Mouse (Mus musculus) kidney, embryonic 14.5 days (tissue): ENCODE results near the gene Pnldc1. TPM values are rescaled to one million over a fixed set of nuclear protein-coding genes. Genes with fewer than 3 reads are reported as not detected.

Experiments
- ATAC-seq: fragments of 200-750 bp; cut with Nextera tagmentation; 2 replicates; pipeline ENCODE4 v1.8.0; 2017; ENCODE audit warnings: moderate number of reproducible peaks, mild to moderate bottlenecking, moderate TSS enrichment, moderate library complexity; ENCODE audit not compliant: low FRiP score, low TSS enrichment
- H3K27ac ChIP-seq: fragments of 300-500 bp; sonication (generic); 2 replicates; pipeline ENCODE4 v1.5.1; 2014; ENCODE audit warnings: low read depth, mild to moderate bottlenecking, low read length, moderate library complexity, mixed read lengths
- H3K27me3 ChIP-seq: fragments of 300-500 bp; sonication (generic); 2 replicates; pipeline ENCODE4 v1.6.1; 2014; ENCODE audit warnings: mild to moderate bottlenecking, low read length; ENCODE audit not compliant: control insufficient read depth, insufficient read depth
- H3K36me3 ChIP-seq: fragments of 300-500 bp; sonication (generic); 2 replicates; pipeline ENCODE4 v1.6.1; 2014; ENCODE audit warnings: low read length, mixed read lengths; ENCODE audit not compliant: control insufficient read depth, insufficient read depth
- H3K4me1 ChIP-seq: fragments of 300-500 bp; sonication (generic); 2 replicates; pipeline ENCODE4 v1.6.1; 2014; ENCODE audit warnings: low read length, mixed read lengths; ENCODE audit not compliant: control insufficient read depth, insufficient read depth
- H3K4me2 ChIP-seq: fragments of 300-500 bp; sonication (generic); replicated peaks from 2 replicates; pipeline ENCODE4 v1.6.1; 2014; ENCODE audit warnings: low read depth, mild to moderate bottlenecking, low read length
- H3K4me3 ChIP-seq: fragments of 300-500 bp; sonication (generic); 2 replicates; pipeline ENCODE4 v1.5.1; 2014; ENCODE audit warnings: mild to moderate bottlenecking, low read length
- H3K9ac ChIP-seq: fragments of 300-500 bp; sonication (generic); 2 replicates; pipeline ENCODE4 v1.6.1; 2014; ENCODE audit warnings: low read depth, mild to moderate bottlenecking, low read length, moderate library complexity
- H3K9me3 ChIP-seq: fragments of 300-500 bp; sonication (generic); 2 replicates; pipeline ENCODE4 v1.6.1; 2016; ENCODE audit warnings: low read length; ENCODE audit not compliant: control insufficient read depth
- WGBS: fragments of 180-500 bp; shearing (Covaris S2); extraction: QIAGEN DNeasy Blood & Tissue Kit; methylation state at CpG from one replicate; pipeline ENCODE4 v1.1.7; 2014; 5-methylcytosine and 5-hydroxymethylcytosine counted together
- polyA plus RNA-seq: library from polyadenylated mRNA; unstranded; fragments of >200 nt; fragmentation: Nextera tagmentation; extraction: Ambion mirVana; gene quantifications from 2 replicates; pipeline ENCODE4 v1.2.1, GENCODE M21; 2014

Gene Pnldc1
- polyA plus RNA-seq, 1 experiment from 2014 or later = 1.7 TPM

- Histone ChIP-seq H3K36me3 (no peaks in the 10 kb centered on the region; the same call in 1 of the 2 replicates), H3K9me3 (no peaks in the 10 kb centered on the region), H3K27ac (no peak overlapping the region), H3K4me2 (no peak overlapping the region), H3K4me3 (no peak overlapping the region), H3K9ac (no peak overlapping the region), H3K4me1 (no peaks in the 10 kb centered on the region), H3K27me3 (no peaks in the 10 kb centered on the region)
- no peak for ATAC-seq
- 87% methylated on average over 9 of the region's 9 CpGs for WGBS
Observed at GRCm38 (mm10) chr17:12892033-12892432, 18.0 kb downstream of the Pnldc1 start.

DNA sequence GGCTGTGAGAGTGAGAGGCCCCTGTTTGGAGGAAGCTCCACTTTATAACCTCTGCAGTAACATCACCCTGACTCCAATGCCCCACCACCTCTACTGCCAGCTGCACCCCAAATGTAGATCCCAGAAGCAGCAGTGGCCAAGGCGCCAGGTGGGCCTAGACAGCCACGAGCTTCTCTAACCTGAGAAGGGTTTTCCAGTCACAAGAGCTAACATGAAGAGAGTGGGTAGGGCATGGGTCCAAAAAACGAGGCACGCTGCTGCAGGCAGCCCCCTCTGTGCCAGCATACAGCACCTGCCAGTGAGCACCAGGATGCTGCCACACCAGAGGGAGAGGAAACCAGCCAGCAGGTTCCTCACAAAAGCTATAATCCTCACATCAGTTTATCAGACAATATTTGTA is 19.0 kb downstream of the Pnldc1 start:
- Histone ChIP-seq H3K4me2 (no peak overlapping the region), H3K36me3 (no peaks in the 10 kb centered on the region; the same call in 1 of the 2 replicates), H3K4me3 (no peak overlapping the region), H3K9ac (no peak overlapping the region), H3K27me3 (no peaks in the 10 kb centered on the region), H3K4me1 (0 out of 2 replicates have a peak, but pooled peaks cover 2% of the 10 kb centered on the region), H3K9me3 (no peaks in the 10 kb centered on the region), H3K27ac (no peak overlapping the region)
- no peak for ATAC-seq
- WGBS = 94% methylated on average over 4 of the region's 4 CpGs

GRCm38 (mm10) chr17:12887021-12887775 is 22.8 kb downstream of the Pnldc1 start:
- Histone ChIP-seq H3K4me2 (no peak overlapping the region), H3K27me3 (no peaks in the 10 kb centered on the region), H3K4me1 (0 out of 2 replicates have a peak, but pooled peaks cover 2% of the 10 kb centered on the region), H3K9me3 (no peaks in the 10 kb centered on the region), H3K27ac (no peak overlapping the region), H3K4me3 (no peak overlapping the region), H3K36me3 (no peaks in the 10 kb centered on the region; the same call in 1 of the 2 replicates), H3K9ac (no peak overlapping the region)
- WGBS = 67% methylated on average over 15 of the region's 15 CpGs
- no peak for ATAC-seq

DNA sequence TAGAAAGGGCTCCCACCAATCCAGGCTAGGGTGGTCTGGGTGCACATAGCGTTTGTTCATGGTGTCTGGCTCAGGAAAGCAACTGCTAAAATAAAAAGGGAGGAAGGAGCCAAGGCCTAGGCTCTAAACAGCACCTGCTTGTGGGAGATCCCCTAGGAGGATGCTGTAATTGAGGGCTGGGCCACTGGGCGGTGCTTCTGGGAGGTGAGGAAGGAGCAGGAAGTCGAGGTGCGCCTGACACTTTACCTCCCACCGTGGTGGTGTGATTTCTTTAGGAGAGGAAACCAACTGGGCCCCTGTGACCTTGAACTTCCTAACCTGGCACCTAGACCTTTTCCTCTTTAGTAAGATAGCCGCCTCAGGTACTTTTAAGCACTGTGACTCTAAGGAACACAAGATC is 23.4 kb downstream of the Pnldc1 start:
- no peak overlapping the region for H3K27ac ChIP-seq
- 0 out of 2 replicates have a peak, but pooled peaks cover 2% of the 10 kb centered on the region for H3K4me1 ChIP-seq
- no peak for ATAC-seq
- H3K36me3 ChIP-seq = no peaks in the 10 kb centered on the region; the same call in 1 of the 2 replicates
- no peak overlapping the region for H3K4me2 ChIP-seq
- no peaks in the 10 kb centered on the region for H3K27me3 ChIP-seq
- H3K4me3 ChIP-seq = no peak overlapping the region
- no peak overlapping the region for H3K9ac ChIP-seq
- no peaks in the 10 kb centered on the region for H3K9me3 ChIP-seq
- 33% methylated on average over 6 of the region's 6 CpGs for WGBS

DNA sequence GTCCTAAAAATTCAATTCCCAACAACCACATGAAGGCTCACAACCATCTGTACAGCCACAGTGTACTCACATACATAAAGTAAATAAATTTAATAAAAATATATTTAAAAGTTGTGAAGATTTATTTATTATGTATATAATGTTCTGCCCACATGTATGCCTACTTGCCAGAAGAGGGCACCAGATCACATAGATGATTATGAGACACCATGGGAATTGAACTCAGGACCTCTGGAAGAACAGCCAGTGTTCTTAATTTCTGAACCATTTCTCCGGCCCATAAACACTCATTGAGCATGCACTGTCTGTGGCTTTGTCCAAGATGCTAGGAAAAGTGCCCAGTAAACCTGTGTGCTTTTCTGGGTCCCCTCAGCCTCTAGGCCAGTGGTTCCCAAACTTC is 28.8 kb downstream of the Pnldc1 start:
- Histone ChIP-seq H3K27me3 (no peaks in the 10 kb centered on the region; the same call in 1 of the 2 replicates), H3K4me2 (no peak overlapping the region), H3K4me1 (0 out of 2 replicates have a peak, but pooled peaks cover under 1% of the 10 kb centered on the region), H3K27ac (no peak overlapping the region), H3K9me3 (no peaks in the 10 kb centered on the region), H3K4me3 (no peak overlapping the region), H3K9ac (no peak overlapping the region), H3K36me3 (no peaks in the 10 kb centered on the region)
- 92% methylated on average over 1 of the region's 1 CpGs for WGBS
- ATAC-seq = no peak

DNA sequence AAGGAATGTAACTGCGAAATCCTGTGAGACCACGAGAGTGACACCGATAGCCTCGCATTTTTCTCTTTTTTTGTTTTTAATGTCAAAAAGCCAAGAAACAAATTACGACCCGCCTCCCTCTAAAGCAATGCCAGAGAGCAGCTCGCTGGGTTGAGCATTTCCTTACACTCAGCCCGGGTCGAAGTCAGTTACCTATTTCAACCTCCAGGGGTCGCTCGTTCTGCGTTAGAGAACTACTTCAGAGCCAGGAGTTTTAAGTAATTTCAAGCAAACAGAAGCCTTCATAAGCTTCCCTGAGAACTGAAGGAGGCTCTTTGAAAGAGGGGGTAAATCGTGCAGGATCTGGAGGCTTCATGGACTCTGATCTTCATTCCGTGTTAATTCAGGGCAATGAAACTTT is 29.9 kb downstream of the Pnldc1 start:
- no peaks in the 10 kb centered on the region; the same call in 1 of the 2 replicates for H3K9me3 ChIP-seq
- peak overlapping the region; percentile 43 for H3K4me2 ChIP-seq
- no peak overlapping the region for H3K27ac ChIP-seq
- H3K36me3 ChIP-seq = no peaks in the 10 kb centered on the region
- H3K4me1 ChIP-seq = no peaks in the 10 kb centered on the region
- no peaks in the 10 kb centered on the region; the same call in 1 of the 2 replicates for H3K27me3 ChIP-seq
- 0 out of 2 replicates have a peak overlapping the region, but pooled peaks have one; percentile 14 for H3K9ac ChIP-seq
- no peak overlapping the region for H3K4me3 ChIP-seq
- ATAC-seq = peak; percentile 81
- WGBS = 2% methylated on average over 14 of the region's 14 CpGs

- H3K4me1 ChIP-seq = no peaks in the 10 kb centered on the region
- 83% methylated on average over 5 of the region's 5 CpGs for WGBS
- H3K36me3 ChIP-seq = no peaks in the 10 kb centered on the region
- no peak within 1 kb of the TSS for H3K4me2 ChIP-seq
- H3K27me3 ChIP-seq = no peaks in the 10 kb centered on the region; the same call in 1 of the 2 replicates
- no peak within 1 kb of the TSS for H3K27ac ChIP-seq
- H3K9ac ChIP-seq = no peak within 1 kb of the TSS
- H3K4me3 ChIP-seq = no peak within 1 kb of the TSS
- H3K9me3 ChIP-seq = no peaks in the 10 kb centered on the region; the same call in 1 of the 2 replicates
- ATAC-seq = no peak
Observed at GRCm38 (mm10) chr17:12875734-12876133, 34.3 kb downstream of the Pnldc1 start, which contains the start of gene Mrgprh. Mrgprh (plus strand) TSS chr17:12876034.

- Histone ChIP-seq H3K36me3 (no peaks in the 10 kb centered on the region), H3K9me3 (no peaks in the 10 kb centered on the region; the same call in 1 of the 2 replicates), H3K4me1 (no peaks in the 10 kb centered on the region), H3K27ac (no peak overlapping the region), H3K9ac (no peak overlapping the region), H3K4me3 (no peak overlapping the region), H3K4me2 (no peak overlapping the region), H3K27me3 (no peaks in the 10 kb centered on the region)
- 57% methylated on average over 16 of the region's 16 CpGs for WGBS
- no peak for ATAC-seq
Observed at GRCm38 (mm10) chr17:12872275-12873028, 37.6 kb downstream of the Pnldc1 start.

- Histone ChIP-seq H3K4me1 (no peaks in the 10 kb centered on the region), H3K4me3 (no peak overlapping the region), H3K27ac (no peak overlapping the region), H3K4me2 (no peak overlapping the region), H3K9me3 (no peaks in the 10 kb centered on the region), H3K27me3 (no peaks in the 10 kb centered on the region), H3K9ac (no peak overlapping the region), H3K36me3 (no peaks in the 10 kb centered on the region)
- WGBS = 27% methylated on average over 4 of the region's 4 CpGs
- ATAC-seq = no peak
Observed at GRCm38 (mm10) chr17:12868640-12869039, 41.4 kb downstream of the Pnldc1 start.
